Mouse (Mus musculus) cerebellum, adult 11-12 months (tissue): ENCODE data around the gene Rcn3.

ENCODE experiments used
- DNase-seq: peaks from one replicate; pipeline ENCODE4 v3.0.0; 2022

Gene Rcn3

GRCm38 (mm10) chr7:45046853-45047350 lies 45.1 kb downstream of the Rcn3 start:
- DNase-seq = no peak

DNA sequence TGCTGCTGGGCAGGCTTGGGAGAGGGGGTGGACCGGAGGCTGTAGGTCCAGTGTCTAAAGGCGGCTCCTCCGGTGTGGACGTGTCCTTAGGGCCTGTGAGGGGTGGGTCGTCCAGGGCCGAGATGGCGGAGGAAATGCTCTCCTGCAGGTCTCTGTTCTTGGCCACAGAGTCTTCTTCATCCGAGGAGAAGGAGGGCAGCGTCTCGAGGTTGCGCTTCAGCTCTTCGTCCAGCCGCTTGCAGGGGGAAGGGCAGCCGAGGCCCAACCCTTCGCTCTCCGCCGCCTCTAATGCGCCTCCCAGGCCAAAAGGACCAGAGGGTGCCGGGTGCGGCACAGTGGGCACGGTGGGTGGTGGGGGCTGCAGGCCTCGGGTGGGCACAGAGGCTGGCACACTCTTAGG lies 46.3 kb downstream of the Rcn3 start:
- DNase-seq = no peak

DNA sequence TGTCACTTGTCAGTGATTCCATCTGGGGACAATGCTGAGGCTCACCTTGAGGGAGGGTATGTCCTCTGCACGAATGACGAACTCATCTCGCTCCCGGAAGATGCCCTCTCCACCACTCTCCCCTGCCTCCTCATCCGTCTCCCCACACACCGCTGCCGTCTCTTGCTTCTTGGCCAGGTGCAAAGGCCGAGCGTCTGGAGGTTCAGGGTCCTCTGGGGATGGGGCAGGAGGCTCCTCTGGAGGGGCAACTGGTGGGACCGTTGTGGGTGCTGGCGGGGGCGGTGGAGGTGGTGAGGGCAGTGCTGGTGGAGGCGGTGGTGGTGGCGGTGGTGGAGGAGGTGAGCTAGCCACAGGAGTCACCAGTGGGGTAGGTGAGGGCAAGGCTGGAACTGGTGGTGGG lies 48.7 kb downstream of the Rcn3 start:
- DNase-seq = no peak

DNA sequence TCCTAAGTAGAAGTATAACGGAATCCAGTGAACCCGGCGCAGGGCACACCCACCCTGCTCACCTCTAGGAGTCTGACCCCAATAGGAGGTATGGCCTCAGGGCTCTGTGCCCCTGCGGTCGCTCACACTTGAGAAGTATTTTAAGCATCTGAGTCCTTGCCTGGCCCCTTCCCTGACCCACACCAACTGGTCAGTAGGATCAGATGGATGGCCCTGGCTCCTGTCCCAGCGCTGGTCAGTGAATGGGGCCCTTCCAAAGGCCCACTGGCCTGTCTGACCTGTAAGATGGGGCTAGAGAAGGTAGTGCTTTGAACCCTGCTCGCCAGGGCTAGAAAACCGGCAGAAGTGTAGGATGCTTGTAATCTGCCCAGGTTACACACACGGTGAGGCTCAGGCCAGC lies 51.2 kb downstream of the Rcn3 start:
- DNase-seq = no peak

GRCm38 (mm10) chr7:45038411-45038810 lies 53.6 kb downstream of the Rcn3 start:
- DNase-seq = no peak

DNA sequence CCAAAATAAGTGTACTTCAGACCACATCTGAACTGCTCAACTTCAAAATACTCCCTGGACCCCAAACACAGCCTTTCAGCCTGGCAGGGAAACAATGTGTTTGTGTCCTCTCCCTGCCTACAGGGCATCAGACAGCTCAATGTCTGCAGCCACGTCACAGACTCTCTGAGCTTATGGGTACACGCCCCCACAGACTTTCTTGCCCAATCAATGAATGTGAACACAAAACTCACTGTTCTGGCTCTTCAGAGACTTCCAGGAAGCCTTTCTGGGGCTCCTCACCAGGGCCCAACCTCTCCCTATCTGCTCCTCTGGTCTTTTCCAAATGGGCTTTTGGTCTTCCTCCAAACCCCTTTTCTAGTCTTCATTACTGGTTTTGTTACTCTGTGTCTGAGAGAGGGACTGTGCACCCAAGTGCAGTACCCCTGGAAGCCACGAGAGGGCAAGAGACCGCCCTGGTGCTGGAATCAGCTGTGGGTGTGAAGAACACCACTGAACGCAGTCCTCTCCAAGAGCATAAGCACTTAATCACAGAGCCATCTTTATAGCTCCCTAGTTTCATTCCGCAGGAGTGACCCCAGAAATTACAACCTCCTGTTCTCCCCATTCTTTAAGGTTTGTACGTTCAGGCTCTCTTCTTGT lies 54.2 kb downstream of the Rcn3 start:
- peak; percentile 20 for DNase-seq

DNA sequence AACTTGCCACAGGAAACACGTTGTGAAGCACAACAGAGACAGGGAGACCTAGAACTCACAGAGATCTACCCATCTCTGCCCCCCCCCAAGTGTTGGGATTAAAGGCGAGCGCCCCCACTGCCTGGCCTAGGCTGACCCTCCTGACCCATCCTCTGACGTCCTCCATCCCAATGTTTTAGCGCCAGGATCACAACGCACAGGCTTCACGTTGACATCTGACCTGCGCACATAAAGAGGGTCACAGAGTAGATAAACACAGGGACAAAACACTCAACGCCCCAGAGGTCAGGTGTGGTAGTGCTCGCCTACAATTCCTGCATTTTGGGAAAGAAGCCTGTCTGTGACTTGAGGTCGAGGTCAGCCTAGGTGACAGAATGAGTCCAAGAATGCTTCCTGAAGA lies 55.3 kb downstream of the Rcn3 start:
- no peak for DNase-seq

DNA sequence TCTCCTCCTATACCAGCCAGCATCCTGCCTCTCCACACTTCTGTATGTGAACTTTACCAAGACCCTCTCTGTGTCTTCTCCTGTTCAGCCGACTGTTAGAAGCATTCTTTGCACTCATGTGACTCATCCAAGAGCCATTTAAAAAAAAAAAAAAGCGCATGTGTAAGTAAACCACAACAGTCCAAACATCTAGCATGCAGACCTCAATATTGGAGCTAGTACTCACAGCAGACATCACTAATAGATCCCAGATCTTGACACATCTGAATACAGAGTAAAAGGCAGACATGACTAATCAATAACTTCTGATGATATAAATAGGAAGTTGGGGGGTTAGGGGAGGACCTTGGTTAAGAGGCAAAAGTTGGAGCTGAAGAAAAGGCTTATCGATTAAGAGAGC lies 56.4 kb downstream of the Rcn3 start:
- no peak for DNase-seq

DNA sequence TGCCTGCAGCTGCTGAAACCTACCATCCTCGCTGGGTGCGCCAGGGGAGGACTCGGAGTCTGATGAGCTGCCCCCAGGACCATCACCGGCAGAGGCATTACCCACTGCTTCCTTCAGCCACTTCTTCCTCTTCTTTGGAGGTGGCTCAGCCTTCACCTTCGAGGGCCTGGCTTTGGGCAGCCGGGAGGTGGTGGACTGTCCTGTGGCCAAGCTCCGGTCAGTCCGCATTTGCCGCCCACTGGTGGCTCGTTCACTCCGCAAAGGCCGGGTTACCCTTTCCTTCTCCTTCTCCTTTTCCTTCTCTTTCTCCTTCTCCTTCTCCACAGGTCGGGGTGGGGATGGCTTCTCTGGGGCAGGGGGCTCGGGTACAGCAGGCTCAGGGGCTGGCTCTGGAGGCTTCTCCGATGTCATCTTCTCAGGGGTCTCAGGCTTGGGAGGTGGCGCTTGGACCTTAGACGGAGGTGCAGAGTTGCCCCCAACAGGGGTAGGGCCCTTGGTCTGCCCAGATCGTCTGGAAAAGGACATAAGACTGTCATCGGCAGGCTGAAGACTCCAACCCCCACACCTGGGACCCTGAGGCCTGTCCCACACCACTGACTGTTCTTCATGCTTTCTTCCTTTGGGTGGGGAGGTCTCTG lies 58.2 kb downstream of the Rcn3 start:
- no peak for DNase-seq
